Mouse (Mus musculus): ENCODE measurements around the gene H1foo. TPM values are rescaled to one million over a fixed set of nuclear protein-coding genes. Genes with fewer than 3 reads are reported as not detected.

Gene H1foo
- polyA plus RNA-seq, 1 experiment from 2014 or later: not detected

DNA sequence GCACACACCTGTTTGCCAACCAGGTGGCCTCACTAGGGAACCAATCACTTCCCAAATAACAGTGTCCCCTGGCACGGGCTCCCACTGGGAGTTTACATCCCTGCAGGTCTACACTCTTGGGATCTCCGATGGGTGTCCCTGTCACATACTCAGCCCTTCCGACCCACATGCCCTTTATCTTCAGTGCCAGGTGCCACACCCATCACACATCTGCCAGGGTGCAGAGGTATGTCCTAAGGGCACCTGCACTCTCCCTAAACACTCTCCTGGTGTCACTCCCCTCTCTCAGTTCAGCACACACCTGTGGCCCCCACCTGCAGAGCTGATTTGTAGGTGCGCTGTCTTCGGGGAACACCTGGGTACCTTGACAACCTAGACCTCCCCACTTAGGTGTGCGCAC is 48.2 kb downstream of the H1foo start:
- H3K9me3 ChIP-seq (ENCODE audit: control insufficient read depth, low read length): no peaks in the 10 kb centered on the region
- H3K4me2 ChIP-seq: peak overlapping the region; percentile 68; the same call in 1 of the 2 replicates
- H3K27me3 ChIP-seq (ENCODE audit: control insufficient read depth, insufficient read depth, low read length): peaks cover 46% of the 10 kb centered on the region
- no peak for ATAC-seq (ENCODE audit: low FRiP score)
- peaks cover 16% of the 10 kb centered on the region for H3K4me1 ChIP-seq (ENCODE audit: control insufficient read depth, insufficient read depth, low read length)
- peak overlapping the region; percentile 53 for H3K4me3 ChIP-seq (ENCODE audit: low read depth, low read length)
- H3K36me3 ChIP-seq (ENCODE audit: control insufficient read depth, insufficient read depth, low read length): no peaks in the 10 kb centered on the region
- H3K27ac ChIP-seq (ENCODE audit: low read depth, low read length): no peak overlapping the region
- 39% methylated on average over 6 of the region's 6 CpGs for WGBS
- no peak for DNase-seq (ENCODE audit: low spot score, missing footprints)
- no peak overlapping the region for H3K9ac ChIP-seq (ENCODE audit: low read length)

DNA sequence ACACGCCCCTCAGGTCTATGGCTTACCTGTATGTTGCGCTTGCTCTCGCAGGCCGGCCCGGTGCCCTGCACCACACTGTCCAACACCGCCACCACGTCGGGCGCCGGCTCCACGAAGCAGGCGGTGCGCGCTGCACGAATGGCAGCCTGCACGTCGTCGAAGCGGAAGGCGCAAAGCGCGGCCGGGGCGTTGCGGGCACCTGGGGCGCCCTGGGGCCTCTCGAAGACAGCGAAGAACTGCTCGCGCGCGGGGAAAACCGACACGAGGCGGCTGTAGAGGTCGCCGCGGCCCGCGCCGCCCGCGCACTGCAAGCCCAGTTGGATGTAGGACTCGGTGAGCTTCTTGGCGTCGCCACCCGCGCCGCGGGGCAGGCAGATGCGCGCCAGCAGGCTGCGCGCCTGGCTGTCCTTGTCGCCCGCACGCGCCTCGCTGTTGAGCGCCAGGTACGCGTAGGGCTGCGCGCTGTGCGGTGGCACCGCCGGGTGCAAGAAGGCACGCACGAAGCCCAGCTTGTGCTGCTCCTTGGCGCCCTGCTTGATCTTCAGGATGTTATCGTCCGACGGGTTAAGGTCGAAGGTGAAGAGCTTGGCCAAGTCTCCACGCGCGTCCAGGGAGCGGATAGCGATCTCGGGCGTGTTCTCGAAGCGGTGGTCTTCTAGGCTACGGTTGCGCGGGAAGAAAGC is 48.9 kb downstream of the H1foo start:
- 2% methylated on average over 86 of the region's 86 CpGs for WGBS
- Histone ChIP-seq H3K36me3 (ENCODE audit: control insufficient read depth, insufficient read depth, low read length) (no peaks in the 10 kb centered on the region), H3K9me3 (ENCODE audit: control insufficient read depth, low read length) (no peaks in the 10 kb centered on the region), H3K27ac (ENCODE audit: low read depth, low read length) (no peak overlapping the region), H3K27me3 (ENCODE audit: control insufficient read depth, insufficient read depth, low read length) (peaks cover 46% of the 10 kb centered on the region), H3K9ac (ENCODE audit: low read length) (no peak overlapping the region; the same call in 1 of the 2 replicates), H3K4me2 (peak overlapping the region; percentile 68), H3K4me3 (ENCODE audit: low read depth, low read length) (peak overlapping the region; percentile 53), H3K4me1 (ENCODE audit: control insufficient read depth, insufficient read depth, low read length) (peaks cover 16% of the 10 kb centered on the region)
- no peak for ATAC-seq (ENCODE audit: low FRiP score)
- peak; percentile 95 for DNase-seq (ENCODE audit: low spot score, missing footprints)

DNA sequence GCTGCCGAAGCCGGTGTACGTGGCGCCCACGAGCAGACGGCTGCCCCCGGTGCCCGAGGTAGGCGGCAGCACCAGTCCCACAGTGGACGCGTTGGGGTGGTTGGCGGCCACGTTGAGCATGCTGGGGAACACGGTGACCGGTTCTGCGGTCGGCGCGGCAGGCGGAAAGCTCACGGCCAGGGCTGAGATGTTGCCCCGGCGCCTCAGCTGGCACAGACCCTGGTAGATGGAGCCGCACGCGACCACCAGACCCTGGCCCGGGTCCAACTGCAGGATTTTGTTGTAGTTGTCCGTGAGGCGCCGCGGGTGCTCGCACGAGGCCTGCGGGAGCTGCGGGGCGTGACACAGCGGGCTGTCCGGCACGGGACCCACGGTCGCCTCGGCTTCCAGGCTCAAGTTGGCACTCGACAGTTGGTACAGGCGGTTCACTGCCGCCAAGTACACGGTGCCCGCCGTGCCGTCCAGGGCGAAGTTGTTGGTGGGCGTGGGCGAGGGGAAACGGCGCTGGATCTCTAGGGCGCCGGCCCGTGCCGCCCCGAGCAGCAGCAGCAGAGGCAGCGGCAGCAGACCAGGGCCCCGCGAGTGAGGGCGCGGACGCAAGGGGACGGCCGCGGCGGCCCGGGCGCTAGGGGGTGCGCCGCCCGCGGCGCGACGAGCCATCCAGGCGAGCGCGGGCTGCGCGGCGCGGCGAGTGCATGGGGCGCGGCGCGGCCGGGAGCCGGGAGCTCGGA is 49.6 kb downstream of the H1foo start:
- Histone ChIP-seq H3K4me1 (ENCODE audit: control insufficient read depth, insufficient read depth, low read length) (peaks cover 16% of the 10 kb centered on the region), H3K9me3 (ENCODE audit: control insufficient read depth, low read length) (no peaks in the 10 kb centered on the region), H3K9ac (ENCODE audit: low read length) (peak overlapping the region; percentile 58), H3K4me3 (ENCODE audit: low read depth, low read length) (peak overlapping the region; percentile 53), H3K36me3 (ENCODE audit: control insufficient read depth, insufficient read depth, low read length) (no peaks in the 10 kb centered on the region), H3K27ac (ENCODE audit: low read depth, low read length) (no peak overlapping the region), H3K27me3 (ENCODE audit: control insufficient read depth, insufficient read depth, low read length) (peaks cover 46% of the 10 kb centered on the region), H3K4me2 (peak overlapping the region; percentile 68)
- DNase-seq (ENCODE audit: low spot score, missing footprints) (peak; percentile 93), ATAC-seq (ENCODE audit: low FRiP score) (no peak)
- 2% methylated on average over 90 of the region's 93 CpGs for WGBS

DNA sequence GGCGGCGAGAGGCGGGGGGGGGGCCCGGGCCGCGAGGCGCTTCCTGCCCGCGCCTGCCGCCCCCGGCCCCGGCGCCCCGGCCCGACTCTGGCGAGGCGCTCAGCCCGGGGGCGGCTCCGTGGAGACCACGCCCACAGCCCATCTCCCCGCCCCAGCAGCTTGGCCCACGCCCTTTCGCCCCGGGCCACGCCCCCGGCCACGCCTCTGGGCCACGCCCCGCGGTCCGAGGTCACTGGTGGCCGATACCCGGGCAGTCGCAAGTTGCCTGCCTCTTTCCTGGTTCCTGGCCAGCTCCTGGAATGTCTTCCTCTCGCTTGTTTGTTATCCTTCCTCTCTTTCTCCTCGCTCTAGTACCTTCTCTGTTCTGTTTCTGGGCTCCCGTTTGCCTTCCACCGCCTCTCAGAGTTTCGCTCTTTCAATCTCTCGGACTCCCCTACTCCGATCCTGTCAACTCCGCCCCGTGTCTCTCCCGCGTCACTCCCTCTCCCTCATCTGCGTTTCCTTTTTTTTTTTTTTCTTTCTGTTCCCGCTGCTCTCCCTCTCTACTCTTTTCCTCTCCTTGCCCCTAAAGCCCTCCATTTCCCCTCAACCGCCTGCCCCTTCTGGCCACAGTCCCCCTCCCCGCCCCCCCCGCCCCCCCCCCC is 50.3 kb downstream of the H1foo start, which contains the start of gene Plxnd1:
Plxnd1 (minus strand) TSS at position 129 of the 644 bp plus-strand sequence.
- Histone ChIP-seq H3K4me1 (ENCODE audit: control insufficient read depth, insufficient read depth, low read length) (peaks cover 16% of the 10 kb centered on the region), H3K9ac (ENCODE audit: low read length) (peak within 1 kb of the TSS; percentile 58), H3K9me3 (ENCODE audit: control insufficient read depth, low read length) (no peaks in the 10 kb centered on the region), H3K27me3 (ENCODE audit: control insufficient read depth, insufficient read depth, low read length) (peaks cover 46% of the 10 kb centered on the region), H3K27ac (ENCODE audit: low read depth, low read length) (no peak within 1 kb of the TSS), H3K4me3 (ENCODE audit: low read depth, low read length) (peak within 1 kb of the TSS; percentile 53), H3K36me3 (ENCODE audit: control insufficient read depth, insufficient read depth, low read length) (no peaks in the 10 kb centered on the region), H3K4me2 (peak within 1 kb of the TSS; percentile 68)
- DNase-seq (ENCODE audit: low spot score, missing footprints) (peak; percentile 99), ATAC-seq (ENCODE audit: low FRiP score) (peak; percentile 85)
- whole genome bisulfite sequencing: under 1% methylated on average over 33 of the region's 51 CpGs

DNA sequence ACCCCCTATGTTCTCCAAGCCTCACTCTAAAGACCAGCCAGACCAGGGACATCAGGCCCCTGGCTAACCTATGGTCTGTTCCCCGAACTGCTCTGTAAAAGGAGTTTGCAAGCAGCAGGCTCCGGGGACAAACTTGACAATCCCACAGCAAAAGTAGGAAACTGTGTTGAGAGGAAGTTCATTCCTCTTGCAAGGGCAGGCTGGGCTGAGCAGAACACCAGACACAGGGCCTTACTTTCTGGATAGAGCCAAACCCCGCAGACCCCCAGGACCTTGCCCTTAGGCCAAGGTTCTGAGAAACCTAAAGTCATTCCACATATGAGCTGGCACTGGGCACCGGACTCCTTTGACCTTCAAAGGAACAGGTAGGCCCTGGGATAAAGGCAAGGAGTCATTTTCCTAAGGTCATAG is 50.8 kb downstream of the H1foo start:
- ATAC-seq (ENCODE audit: low FRiP score) (no peak), DNase-seq (ENCODE audit: low spot score, missing footprints) (peak; percentile 90)
- Histone ChIP-seq H3K9ac (ENCODE audit: low read length) (no peak overlapping the region), H3K4me2 (no peak overlapping the region; the same call in 1 of the 2 replicates), H3K9me3 (ENCODE audit: control insufficient read depth, low read length) (no peaks in the 10 kb centered on the region), H3K27ac (ENCODE audit: low read depth, low read length) (no peak overlapping the region), H3K27me3 (ENCODE audit: control insufficient read depth, insufficient read depth, low read length) (peaks cover 46% of the 10 kb centered on the region), H3K4me3 (ENCODE audit: low read depth, low read length) (peak overlapping the region; percentile 53; the same call in 1 of the 2 replicates), H3K36me3 (ENCODE audit: control insufficient read depth, insufficient read depth, low read length) (no peaks in the 10 kb centered on the region), H3K4me1 (ENCODE audit: control insufficient read depth, insufficient read depth, low read length) (peaks cover 16% of the 10 kb centered on the region)
- 71% methylated on average over 4 of the region's 4 CpGs for WGBS

GRCm38 (mm10) chr6:115996171-115996851 is 51.6 kb downstream of the H1foo start:
- H3K9ac ChIP-seq (ENCODE audit: low read length): no peak overlapping the region
- H3K27me3 ChIP-seq (ENCODE audit: control insufficient read depth, insufficient read depth, low read length): peaks cover 39% of the 10 kb centered on the region
- no peaks in the 10 kb centered on the region for H3K9me3 ChIP-seq (ENCODE audit: control insufficient read depth, low read length)
- no peak overlapping the region for H3K27ac ChIP-seq (ENCODE audit: low read depth, low read length)
- peaks cover 16% of the 10 kb centered on the region for H3K4me1 ChIP-seq (ENCODE audit: control insufficient read depth, insufficient read depth, low read length)
- no peak for ATAC-seq (ENCODE audit: low FRiP score)
- no peaks in the 10 kb centered on the region for H3K36me3 ChIP-seq (ENCODE audit: control insufficient read depth, insufficient read depth, low read length)
- DNase-seq (ENCODE audit: low spot score, missing footprints): no peak
- 40% methylated on average over 6 of the region's 6 CpGs for WGBS
- no peak overlapping the region for H3K4me3 ChIP-seq (ENCODE audit: low read depth, low read length)
- no peak overlapping the region for H3K4me2 ChIP-seq

GRCm38 (mm10) chr6:115997726-115998311 is 53.1 kb downstream of the H1foo start:
- Histone ChIP-seq H3K4me1 (ENCODE audit: control insufficient read depth, insufficient read depth, low read length) (peaks cover 10% of the 10 kb centered on the region), H3K27me3 (ENCODE audit: control insufficient read depth, insufficient read depth, low read length) (peaks cover 24% of the 10 kb centered on the region), H3K36me3 (ENCODE audit: control insufficient read depth, insufficient read depth, low read length) (no peaks in the 10 kb centered on the region), H3K9ac (ENCODE audit: low read length) (no peak overlapping the region), H3K4me3 (ENCODE audit: low read depth, low read length) (no peak overlapping the region), H3K9me3 (ENCODE audit: control insufficient read depth, low read length) (no peaks in the 10 kb centered on the region), H3K4me2 (no peak overlapping the region), H3K27ac (ENCODE audit: low read depth, low read length) (no peak overlapping the region)
- 14% methylated on average over 3 of the region's 3 CpGs for WGBS
- DNase-seq (ENCODE audit: low spot score, missing footprints) (no peak), ATAC-seq (ENCODE audit: low FRiP score) (no peak)

- Histone ChIP-seq H3K27me3 (ENCODE audit: control insufficient read depth, insufficient read depth, low read length) (peaks cover 15% of the 10 kb centered on the region), H3K4me2 (no peak overlapping the region), H3K9ac (ENCODE audit: low read length) (no peak overlapping the region), H3K27ac (ENCODE audit: low read depth, low read length) (no peak overlapping the region), H3K36me3 (ENCODE audit: control insufficient read depth, insufficient read depth, low read length) (no peaks in the 10 kb centered on the region), H3K4me3 (ENCODE audit: low read depth, low read length) (no peak overlapping the region), H3K9me3 (ENCODE audit: control insufficient read depth, low read length) (no peaks in the 10 kb centered on the region), H3K4me1 (ENCODE audit: control insufficient read depth, insufficient read depth, low read length) (peaks cover 7% of the 10 kb centered on the region; the same call in 1 of the 2 replicates)
- no peak for DNase-seq (ENCODE audit: low spot score, missing footprints)
- 77% methylated on average over 7 of the region's 7 CpGs for WGBS
- no peak for ATAC-seq (ENCODE audit: low FRiP score)
Observed at GRCm38 (mm10) chr6:115998758-115999157, 54.0 kb downstream of the H1foo start.
